Mouse (Mus musculus): ENCODE measurements around the gene Alppl2. TPM values are rescaled to one million over a fixed set of nuclear protein-coding genes. Genes with fewer than 3 reads are reported as not detected.

Alppl2 gene
- total and polyA plus RNA-seq, 2 experiments, result not detected

- no peaks in the 10 kb centered on the region for H3K36me3 ChIP-seq (ENCODE audit: control insufficient read depth, insufficient read depth, low read length)
- 55% methylated on average over 16 of the region's 16 CpGs for WGBS
- H3K27ac ChIP-seq (replicated peaks; ENCODE audit: insufficient read depth, low read depth, low read length), result no peak overlapping the region
- H3K27me3 ChIP-seq (ENCODE audit: control insufficient read depth, insufficient read depth, low read length), result no peaks in the 10 kb centered on the region
- no peak overlapping the region for H3K4me3 ChIP-seq (ENCODE audit: insufficient read depth, low read depth, low read length)
- no peaks in the 10 kb centered on the region for H3K79me2 ChIP-seq (ENCODE audit: control insufficient read depth, insufficient read depth, low read length)
- no peaks in the 10 kb centered on the region for H3K4me1 ChIP-seq (ENCODE audit: control insufficient read depth, insufficient read depth, low read length)
- H3K9ac ChIP-seq (ENCODE audit: low read depth, low read length), result no peak overlapping the region
- DNase-seq (ENCODE audit: extremely low read depth, low read depth, low spot score), result peak; percentile 6
- TF ChIP-seq CTCF (IDR thresholded peaks at IDR 0.05; ENCODE audit: low read depth, low read length) (peak; percentile 75), POLR2A (IDR thresholded peaks at IDR 0.05; ENCODE audit: extremely low read depth, insufficient read depth, low read length) (no peak)
These were observed 19.0 kb downstream of the Alppl2 start for GRCm38 (mm10) chr1:87070720-87071119.

- H3K27me3 ChIP-seq (ENCODE audit: control insufficient read depth, insufficient read depth, low read length), result no peaks in the 10 kb centered on the region
- TF ChIP-seq POLR2A (IDR thresholded peaks at IDR 0.05; ENCODE audit: extremely low read depth, insufficient read depth, low read length), result no peak
- no peak for TF ChIP-seq CTCF (IDR thresholded peaks at IDR 0.05; ENCODE audit: low read depth, low read length)
- no peak overlapping the region for H3K9ac ChIP-seq (ENCODE audit: low read depth, low read length)
- no peak overlapping the region for H3K4me3 ChIP-seq (ENCODE audit: insufficient read depth, low read depth, low read length)
- H3K4me1 ChIP-seq (ENCODE audit: control insufficient read depth, insufficient read depth, low read length), result no peaks in the 10 kb centered on the region
- H3K79me2 ChIP-seq (ENCODE audit: control insufficient read depth, insufficient read depth, low read length), result no peaks in the 10 kb centered on the region
- no peaks in the 10 kb centered on the region for H3K36me3 ChIP-seq (ENCODE audit: control insufficient read depth, insufficient read depth, low read length)
- H3K27ac ChIP-seq (replicated peaks; ENCODE audit: insufficient read depth, low read depth, low read length), result no peak overlapping the region
- DNase-seq (ENCODE audit: extremely low read depth, low read depth, low spot score), result no peak
These were observed 28.8 kb downstream of the Alppl2 start for GRCm38 (mm10) chr1:87060913-87061312.

- H3K27me3 ChIP-seq (ENCODE audit: control insufficient read depth, insufficient read depth, low read length), result no peaks in the 10 kb centered on the region
- H3K79me2 ChIP-seq (ENCODE audit: control insufficient read depth, insufficient read depth, low read length), result no peaks in the 10 kb centered on the region
- 76% methylated on average over 8 of the region's 8 CpGs for WGBS
- no peak overlapping the region for H3K27ac ChIP-seq (replicated peaks; ENCODE audit: insufficient read depth, low read depth, low read length)
- no peaks in the 10 kb centered on the region for H3K36me3 ChIP-seq (ENCODE audit: control insufficient read depth, insufficient read depth, low read length)
- no peak overlapping the region for H3K4me3 ChIP-seq (ENCODE audit: insufficient read depth, low read depth, low read length)
- DNase-seq (ENCODE audit: extremely low read depth, low read depth, low spot score), result no peak
- TF ChIP-seq CTCF (IDR thresholded peaks at IDR 0.05; ENCODE audit: low read depth, low read length) (no peak), POLR2A (IDR thresholded peaks at IDR 0.05; ENCODE audit: extremely low read depth, insufficient read depth, low read length) (no peak)
- no peaks in the 10 kb centered on the region for H3K4me1 ChIP-seq (ENCODE audit: control insufficient read depth, insufficient read depth, low read length)
- H3K9ac ChIP-seq (ENCODE audit: low read depth, low read length), result no peak overlapping the region
These were observed 30.6 kb downstream of the Alppl2 start for GRCm38 (mm10) chr1:87059042-87059665.

GRCm38 (mm10) chr1:87057075-87057474 lies 32.7 kb downstream of the Alppl2 start:
- H3K4me1 ChIP-seq (ENCODE audit: control insufficient read depth, insufficient read depth, low read length), result no peaks in the 10 kb centered on the region
- WGBS, result 80% methylated on average over 4 of the region's 4 CpGs
- H3K4me3 ChIP-seq (ENCODE audit: insufficient read depth, low read depth, low read length), result no peak overlapping the region
- H3K36me3 ChIP-seq (ENCODE audit: control insufficient read depth, insufficient read depth, low read length), result no peaks in the 10 kb centered on the region
- H3K79me2 ChIP-seq (ENCODE audit: control insufficient read depth, insufficient read depth, low read length), result no peaks in the 10 kb centered on the region
- H3K27me3 ChIP-seq (ENCODE audit: control insufficient read depth, insufficient read depth, low read length), result no peaks in the 10 kb centered on the region
- H3K9ac ChIP-seq (ENCODE audit: low read depth, low read length), result no peak overlapping the region
- DNase-seq (ENCODE audit: extremely low read depth, low read depth, low spot score), result no peak
- no peak overlapping the region for H3K27ac ChIP-seq (replicated peaks; ENCODE audit: insufficient read depth, low read depth, low read length)
- no peak for TF ChIP-seq CTCF (IDR thresholded peaks at IDR 0.05; ENCODE audit: low read depth, low read length)
- TF ChIP-seq POLR2A (IDR thresholded peaks at IDR 0.05; ENCODE audit: extremely low read depth, insufficient read depth, low read length), result no peak

GRCm38 (mm10) chr1:87051369-87051768 lies 38.4 kb downstream of the Alppl2 start:
- TF ChIP-seq POLR2A (IDR thresholded peaks at IDR 0.05; ENCODE audit: extremely low read depth, insufficient read depth, low read length) (no peak), CTCF (IDR thresholded peaks at IDR 0.05; ENCODE audit: low read depth, low read length) (no peak)
- H3K27me3 ChIP-seq (ENCODE audit: control insufficient read depth, insufficient read depth, low read length), result no peaks in the 10 kb centered on the region
- H3K9ac ChIP-seq (ENCODE audit: low read depth, low read length), result no peak overlapping the region
- 82% methylated on average over 4 of the region's 4 CpGs for WGBS
- no peaks in the 10 kb centered on the region for H3K79me2 ChIP-seq (ENCODE audit: control insufficient read depth, insufficient read depth, low read length)
- H3K36me3 ChIP-seq (ENCODE audit: control insufficient read depth, insufficient read depth, low read length), result no peaks in the 10 kb centered on the region
- no peak overlapping the region for H3K4me3 ChIP-seq (ENCODE audit: insufficient read depth, low read depth, low read length)
- DNase-seq (ENCODE audit: extremely low read depth, low read depth, low spot score), result no peak
- no peaks in the 10 kb centered on the region for H3K4me1 ChIP-seq (ENCODE audit: control insufficient read depth, insufficient read depth, low read length)
- H3K27ac ChIP-seq (replicated peaks; ENCODE audit: insufficient read depth, low read depth, low read length), result no peak overlapping the region

- Histone ChIP-seq H3K9ac (ENCODE audit: low read depth, low read length) (no peak overlapping the region), H3K36me3 (ENCODE audit: control insufficient read depth, insufficient read depth, low read length) (no peaks in the 10 kb centered on the region), H3K27ac (replicated peaks; ENCODE audit: insufficient read depth, low read depth, low read length) (no peak overlapping the region), H3K4me3 (ENCODE audit: insufficient read depth, low read depth, low read length) (no peak overlapping the region), H3K79me2 (ENCODE audit: control insufficient read depth, insufficient read depth, low read length) (no peaks in the 10 kb centered on the region), H3K27me3 (ENCODE audit: control insufficient read depth, insufficient read depth, low read length) (no peaks in the 10 kb centered on the region), H3K4me1 (ENCODE audit: control insufficient read depth, insufficient read depth, low read length) (no peaks in the 10 kb centered on the region)
- no peak for TF ChIP-seq POLR2A (IDR thresholded peaks at IDR 0.05; ENCODE audit: extremely low read depth, insufficient read depth, low read length)
- no peak for TF ChIP-seq CTCF (IDR thresholded peaks at IDR 0.05; ENCODE audit: low read depth, low read length)
- WGBS, result 96% methylated on average over 1 of the region's 1 CpGs
- no peak for DNase-seq (ENCODE audit: extremely low read depth, low read depth, low spot score)
These were observed 39.0 kb downstream of the Alppl2 start for GRCm38 (mm10) chr1:87050700-87051099.
